Mouse (Mus musculus) forebrain, embryonic 14.5 days (tissue): ENCODE data around the gene Aldh18a1. TPM values are rescaled to one million over a fixed set of nuclear protein-coding genes. Genes with fewer than 3 reads are reported as not detected.
"Not testable (repeated sequence)": the region's sequence is repeated elsewhere in the genome, so short reads cannot be mapped to it uniquely, and the experiment has no call there.

Experiments used
- ATAC-seq: fragments of 200-750 bp; cut with Nextera tagmentation; 2 replicates; pipeline ENCODE4 v1.8.0; 2017; ENCODE audit warnings: mild to moderate bottlenecking, moderate library complexity
- DNase-seq: peaks from one replicate; pipeline ENCODE4 v3.0.0-alpha.2; 2015; ENCODE audit warnings: low spot score
- H3K27ac ChIP-seq: fragments of 300-500 bp; sonication (generic); 2 replicates; pipeline ENCODE4 v1.5.1; 2014; ENCODE audit warnings: low read depth, mild to moderate bottlenecking, control low read depth, low read length, moderate library complexity
- H3K27me3 ChIP-seq: fragments of 300-500 bp; sonication (generic); replicated peaks from 2 replicates; pipeline ENCODE4 v1.6.1; 2014; ENCODE audit warnings: low read length, control low read depth, mixed read lengths; ENCODE audit not compliant: control insufficient read depth, insufficient read depth
- H3K36me3 ChIP-seq: fragments of 300-500 bp; sonication (generic); 2 replicates; pipeline ENCODE4 v1.6.1; 2014; ENCODE audit warnings: low read length, control low read depth; ENCODE audit not compliant: control insufficient read depth, insufficient read depth
- H3K4me1 ChIP-seq: fragments of 300-500 bp; sonication (generic); 2 replicates; pipeline ENCODE4 v1.6.1; 2014; ENCODE audit warnings: antibody characterized with exemption, low read length, control low read depth; ENCODE audit not compliant: control insufficient read depth, insufficient read depth
- H3K4me2 ChIP-seq: fragments of 300-500 bp; sonication (generic); 2 replicates; pipeline ENCODE4 v1.6.1; 2014; ENCODE audit warnings: mild to moderate bottlenecking, control low read depth, low read length
- H3K4me3 ChIP-seq: fragments of 300-500 bp; sonication (generic); 2 replicates; pipeline ENCODE4 v1.5.1; 2014; ENCODE audit warnings: low read depth, low read length, control low read depth
- H3K9ac ChIP-seq: fragments of 300-500 bp; sonication (generic); 2 replicates; pipeline ENCODE4 v1.6.1; 2014; ENCODE audit warnings: mild to moderate bottlenecking, low read length, control low read depth, moderate library complexity
- H3K9me3 ChIP-seq: fragments of 300-500 bp; sonication (generic); replicated peaks from 2 replicates; pipeline ENCODE4 v1.6.1; 2016; ENCODE audit warnings: low read length, control low read depth, mixed read lengths; ENCODE audit not compliant: control insufficient read depth
- WGBS: fragments of 180-500 bp; shearing (Covaris S2); extraction: QIAGEN DNeasy Blood & Tissue Kit; methylation state at CpG from one replicate; pipeline ENCODE4 v1.1.7; 2014; 5-methylcytosine and 5-hydroxymethylcytosine counted together
- polyA plus RNA-seq: library from polyadenylated mRNA; unstranded; fragments of >200 nt; fragmentation: Nextera tagmentation; extraction: Ambion mirVana; gene quantifications from 2 replicates; pipeline ENCODE4 v1.2.1, GENCODE M21; 2014

Gene Aldh18a1
- polyA plus RNA-seq, 1 experiment from 2014 or later: 56.3 TPM

DNA sequence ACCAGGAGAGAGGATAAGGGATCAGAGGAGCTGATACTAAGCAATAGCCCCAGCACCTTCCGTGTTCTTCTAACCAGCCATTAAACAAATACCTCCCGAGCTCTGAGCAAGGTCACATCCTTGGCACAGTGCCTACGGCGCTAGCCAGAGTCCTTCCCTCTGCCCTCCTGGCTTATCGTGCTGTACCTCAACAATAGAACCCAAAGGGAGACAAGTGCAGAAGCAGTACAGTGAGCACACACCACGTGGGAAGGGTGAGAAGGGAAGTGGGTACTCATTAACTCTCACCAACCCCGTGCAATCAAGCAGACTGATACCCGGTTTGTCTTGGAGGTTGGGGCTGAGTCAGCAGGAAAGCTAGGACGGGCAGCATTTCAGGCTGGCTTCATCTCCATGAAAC, 17.5 kb downstream of the Aldh18a1 start:
- Histone ChIP-seq H3K9ac (no peak overlapping the region), H3K4me1 (no peaks in the 10 kb centered on the region), H3K36me3 (peaks cover 98% of the 10 kb centered on the region), H3K27ac (no peak overlapping the region), H3K4me2 (no peak overlapping the region), H3K9me3 (peaks cover 13% of the 10 kb centered on the region), H3K4me3 (no peak overlapping the region), H3K27me3 (no peaks in the 10 kb centered on the region)
- 94% methylated on average over 9 of the region's 9 CpGs for WGBS
- ATAC-seq (no peak), DNase-seq (no peak)

DNA sequence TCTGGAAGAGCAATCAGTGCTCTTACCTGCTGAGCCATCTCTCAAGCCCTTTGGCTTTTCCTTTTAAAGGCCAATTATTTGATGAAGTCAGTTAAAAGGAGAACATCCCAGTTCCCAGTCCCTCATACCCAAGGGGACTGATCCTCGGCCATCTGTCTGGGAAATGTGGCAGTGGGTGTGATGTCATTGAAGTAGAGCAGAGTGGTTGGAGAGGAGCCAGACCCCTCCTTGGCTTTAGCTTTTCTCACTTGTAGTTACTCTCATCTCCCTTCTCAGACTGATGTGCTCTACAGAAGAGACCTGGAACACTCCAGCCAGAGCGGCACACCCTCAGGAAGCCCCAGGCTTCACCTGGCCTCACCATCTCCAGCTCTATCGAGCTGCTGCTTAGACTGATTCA, 20.6 kb downstream of the Aldh18a1 start:
- H3K9me3 ChIP-seq: peaks cover 13% of the 10 kb centered on the region
- DNase-seq (peak; percentile 46), ATAC-seq (no peak)
- H3K4me1 ChIP-seq: no peaks in the 10 kb centered on the region
- peaks cover 97% of the 10 kb centered on the region for H3K36me3 ChIP-seq
- no peaks in the 10 kb centered on the region for H3K27me3 ChIP-seq
- H3K9ac ChIP-seq: no peak overlapping the region
- WGBS: 85% methylated on average over 3 of the region's 3 CpGs
- H3K27ac ChIP-seq: no peak overlapping the region
- no peak overlapping the region for H3K4me2 ChIP-seq
- H3K4me3 ChIP-seq: no peak overlapping the region

DNA sequence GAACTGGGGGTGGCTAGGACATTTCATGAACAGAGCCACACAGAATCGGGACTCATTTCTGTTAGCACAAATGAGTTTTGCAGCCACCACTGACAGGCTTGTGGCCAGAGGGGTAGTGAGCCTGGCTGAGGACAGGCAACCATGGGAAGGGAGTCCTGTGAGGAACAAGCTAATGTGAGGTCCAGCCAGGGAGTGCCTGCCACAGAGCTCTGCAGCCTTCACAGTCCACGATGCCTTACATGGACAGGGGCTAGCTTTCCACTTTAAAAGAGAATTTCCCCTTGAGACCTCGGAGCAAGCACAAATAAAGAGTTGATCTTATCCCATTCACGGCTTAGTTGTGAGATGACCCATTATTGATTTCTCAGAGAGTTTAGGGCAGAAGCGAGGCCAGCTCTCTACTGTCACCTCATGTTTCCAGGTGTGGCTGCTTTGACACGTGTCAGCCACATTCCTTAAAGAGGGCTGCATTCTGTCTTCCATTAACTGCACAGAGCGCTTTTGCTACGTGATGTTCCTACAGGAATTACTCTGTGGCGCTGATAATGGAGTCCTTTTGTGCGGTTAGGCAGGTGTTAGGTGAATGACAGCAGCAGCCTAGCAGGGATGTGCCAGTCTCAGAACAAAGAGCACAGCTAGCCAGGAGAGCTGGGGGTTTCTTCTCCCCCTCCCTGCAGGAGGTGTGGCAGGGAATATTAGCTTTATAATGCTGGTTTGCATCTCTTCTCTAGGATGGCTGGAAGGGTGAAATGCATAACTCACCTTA, 24.2 kb downstream of the Aldh18a1 start:
- no peak for ATAC-seq

DNA sequence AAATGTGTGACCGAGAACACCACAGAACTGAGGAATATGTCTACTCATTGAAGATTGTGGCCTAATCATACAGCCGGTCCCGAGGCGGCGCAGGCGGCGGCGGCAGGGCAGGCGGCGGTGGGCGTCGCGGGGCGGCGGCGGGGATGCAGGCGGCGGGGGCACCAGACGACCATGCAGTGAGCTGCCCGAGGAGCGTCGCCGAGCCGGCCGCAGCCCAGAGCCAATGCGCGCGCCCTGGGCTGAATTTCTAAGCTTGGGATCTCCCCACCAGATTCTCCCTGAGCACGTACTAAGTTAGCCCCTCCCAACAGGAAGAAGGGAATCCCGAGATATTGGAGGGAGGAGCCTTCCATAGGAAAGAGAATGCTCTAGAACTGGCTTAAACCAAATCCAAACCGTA, 26.7 kb downstream of the Aldh18a1 start:
- H3K9ac ChIP-seq, H3K4me3 ChIP-seq, H3K4me1 ChIP-seq, DNase-seq, H3K4me2 ChIP-seq, H3K9me3 ChIP-seq, H3K27me3 ChIP-seq, H3K27ac ChIP-seq: not testable (repeated sequence)
- H3K36me3 ChIP-seq: peaks cover 66% of the 10 kb centered on the region
- 75% methylated on average over 13 of the region's 31 CpGs for WGBS
- ATAC-seq: peak; percentile 77

More for the DNA sequence above, 24.2 kb downstream of the Aldh18a1 start:
- Histone ChIP-seq H3K4me2 (no peak overlapping the region), H3K9me3 (no peaks in the 10 kb centered on the region), H3K27me3 (no peaks in the 10 kb centered on the region), H3K9ac (no peak overlapping the region), H3K36me3 (peaks cover 73% of the 10 kb centered on the region), H3K4me3 (no peak overlapping the region), H3K27ac (no peak overlapping the region), H3K4me1 (no peaks in the 10 kb centered on the region)
- 88% methylated on average over 10 of the region's 10 CpGs for WGBS
- DNase-seq: no peak

DNA sequence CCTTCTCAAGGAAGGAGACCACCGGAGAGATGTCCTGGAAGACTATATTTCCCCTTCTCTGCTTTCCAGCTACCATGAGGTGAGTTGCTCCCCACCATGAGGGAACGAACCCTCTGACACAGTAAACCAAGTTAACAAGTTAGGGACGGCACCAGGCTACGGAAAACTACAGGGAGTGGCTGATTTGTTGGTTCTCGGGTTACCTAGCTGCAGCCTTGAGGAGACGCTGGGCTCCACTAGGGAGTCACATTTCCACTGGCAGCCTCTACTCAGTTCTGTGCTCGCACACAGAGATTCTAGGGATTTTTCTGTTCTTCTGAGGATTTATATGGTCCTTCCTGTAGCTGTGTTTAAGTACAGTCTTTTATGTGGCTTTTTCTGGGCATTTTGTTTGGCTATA, 32.2 kb downstream of the Aldh18a1 start:
- Histone ChIP-seq H3K27ac (no peak overlapping the region), H3K36me3 (peaks cover 73% of the 10 kb centered on the region), H3K9me3 (no peaks in the 10 kb centered on the region), H3K4me2 (no peak overlapping the region), H3K27me3 (no peaks in the 10 kb centered on the region), H3K9ac (no peak overlapping the region), H3K4me3 (no peak overlapping the region), H3K4me1 (no peaks in the 10 kb centered on the region)
- 95% methylated on average over 7 of the region's 7 CpGs for WGBS
- ATAC-seq: no peak
- DNase-seq: no peak

DNA sequence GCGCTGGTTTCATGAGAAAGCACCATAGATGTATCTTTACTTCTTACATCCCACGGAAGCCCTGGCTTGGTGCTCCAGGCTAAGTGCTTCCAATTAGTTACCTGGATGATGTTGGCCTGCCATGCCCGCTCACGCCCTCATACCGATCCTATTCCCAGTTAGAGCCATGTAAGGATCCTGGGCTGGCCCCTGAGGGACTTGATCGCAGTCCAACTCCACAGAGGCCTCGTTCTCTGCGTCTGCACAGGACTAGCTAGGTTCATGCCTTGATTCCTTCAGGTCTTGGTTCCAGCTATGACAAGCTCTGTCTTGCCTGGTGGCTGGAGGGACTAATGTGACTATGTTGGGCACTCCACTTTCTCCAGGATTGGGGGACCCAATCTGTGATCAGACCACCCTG, 33.1 kb downstream of the Aldh18a1 start:
- peaks cover 82% of the 10 kb centered on the region for H3K36me3 ChIP-seq
- no peaks in the 10 kb centered on the region for H3K4me1 ChIP-seq
- ATAC-seq (no peak), DNase-seq (no peak)
- no peak overlapping the region for H3K4me3 ChIP-seq
- H3K27me3 ChIP-seq: no peaks in the 10 kb centered on the region
- H3K9ac ChIP-seq: no peak overlapping the region
- H3K4me2 ChIP-seq: no peak overlapping the region
- H3K9me3 ChIP-seq: no peaks in the 10 kb centered on the region
- 97% methylated on average over 8 of the region's 8 CpGs for WGBS
- no peak overlapping the region for H3K27ac ChIP-seq

DNA sequence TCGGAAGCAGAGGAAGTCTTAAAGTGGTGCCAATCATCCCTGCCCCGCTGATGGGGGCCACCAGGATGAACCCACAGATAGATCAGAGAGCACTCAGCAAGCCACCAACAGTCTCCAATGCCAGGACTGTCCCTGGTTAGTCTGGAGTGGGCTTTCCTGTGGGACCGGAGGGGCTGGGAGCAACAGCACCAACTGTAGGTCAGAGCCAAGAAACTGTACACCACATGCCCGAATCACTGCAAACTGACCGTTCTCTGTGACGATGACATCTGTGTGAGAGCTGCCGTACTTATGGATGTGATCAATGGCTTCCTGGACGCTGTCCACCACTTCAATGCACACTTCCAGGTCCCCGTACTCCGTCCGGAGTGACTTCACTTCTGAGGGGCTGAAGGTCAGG, 33.9 kb downstream of the Aldh18a1 start:
- Histone ChIP-seq H3K36me3 (peaks cover 82% of the 10 kb centered on the region), H3K27me3 (no peaks in the 10 kb centered on the region), H3K4me1 (no peaks in the 10 kb centered on the region), H3K4me2 (no peak overlapping the region), H3K9me3 (no peaks in the 10 kb centered on the region), H3K27ac (no peak overlapping the region), H3K4me3 (no peak overlapping the region), H3K9ac (no peak overlapping the region)
- 93% methylated on average over 11 of the region's 11 CpGs for WGBS
- ATAC-seq: no peak
- DNase-seq: no peak

DNA sequence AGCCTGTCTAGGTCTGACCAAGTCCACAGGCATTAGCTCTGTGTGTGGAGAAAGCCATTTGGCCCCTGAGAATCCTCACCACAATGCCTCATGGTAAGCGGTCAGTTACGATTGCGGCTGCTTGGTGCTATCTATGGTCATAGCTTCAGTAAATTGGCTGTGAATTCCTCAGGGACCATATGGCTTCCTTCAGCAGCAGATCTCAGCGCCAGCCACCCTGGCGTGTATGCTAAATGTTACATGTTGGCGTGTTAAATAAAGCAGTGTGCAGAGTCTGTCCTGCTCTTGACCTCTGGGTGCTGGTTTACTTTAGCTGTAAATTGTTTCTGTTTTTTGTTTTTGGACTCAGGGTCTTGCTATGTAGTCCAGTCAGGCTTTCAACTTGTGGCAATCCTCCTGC, 34.4 kb downstream of the Aldh18a1 start:
- Histone ChIP-seq H3K36me3 (peaks cover 82% of the 10 kb centered on the region), H3K27me3 (no peaks in the 10 kb centered on the region), H3K27ac (no peak overlapping the region), H3K4me1 (no peaks in the 10 kb centered on the region), H3K4me3 (no peak overlapping the region), H3K9ac (no peak overlapping the region), H3K4me2 (no peak overlapping the region), H3K9me3 (no peaks in the 10 kb centered on the region)
- DNase-seq (no peak), ATAC-seq (no peak)
- 93% methylated on average over 6 of the region's 6 CpGs for WGBS

DNA sequence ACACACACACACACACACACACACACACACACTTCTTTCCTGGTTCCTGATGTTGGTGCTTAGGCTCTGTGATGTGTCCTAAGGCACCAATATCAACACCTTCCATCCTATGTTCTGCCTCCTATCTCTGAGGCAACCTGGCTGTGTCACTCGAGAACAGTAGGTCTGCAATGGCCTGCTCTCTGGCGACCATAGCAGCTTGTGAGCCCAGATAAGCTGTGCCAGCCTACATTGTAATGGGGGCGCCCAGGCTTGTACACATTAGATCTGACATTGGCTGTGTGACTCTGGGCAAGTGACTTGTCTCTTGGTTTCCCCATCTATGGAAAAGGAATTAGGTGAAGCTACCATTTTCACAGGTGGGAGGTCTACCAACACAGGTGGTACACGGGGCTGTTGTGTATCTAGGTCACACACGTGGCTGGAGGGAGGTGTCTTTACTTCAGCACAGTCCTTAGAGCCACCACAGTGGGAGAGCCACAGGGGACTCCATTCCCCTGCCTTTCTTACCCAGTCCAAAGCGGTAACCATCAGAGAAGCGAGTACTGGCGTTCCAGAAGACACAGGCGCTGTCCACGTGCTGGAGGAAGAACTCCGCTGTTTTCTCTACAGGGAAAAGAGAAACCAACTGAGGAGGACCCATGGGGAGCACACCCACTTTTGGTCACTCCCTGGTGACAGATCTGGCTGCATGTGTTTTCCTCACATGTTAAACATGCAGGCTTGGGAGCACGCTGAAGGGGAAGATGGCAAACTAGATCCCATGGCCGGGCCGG, 35.1 kb downstream of the Aldh18a1 start:
- ATAC-seq (no peak), DNase-seq (no peak)
- Histone ChIP-seq H3K4me1 (no peaks in the 10 kb centered on the region), H3K4me3 (no peak overlapping the region), H3K9me3 (no peaks in the 10 kb centered on the region), H3K4me2 (no peak overlapping the region), H3K27ac (no peak overlapping the region), H3K27me3 (no peaks in the 10 kb centered on the region), H3K9ac (no peak overlapping the region), H3K36me3 (peaks cover 80% of the 10 kb centered on the region)
- WGBS: 93% methylated on average over 14 of the region's 14 CpGs
